Mouse (Mus musculus) lung, embryonic 16.5 days (tissue): ENCODE measurements at regions not wholly inside any gene's neighbourhood (a gene's known extent, or its start where the extent isn't known, plus 50 kb on each side); places are given as distances from the start of the nearest gene placed in this dataset.

Experiments used
- ATAC-seq: fragments of 200-750 bp; cut with Nextera tagmentation; 2 replicates; pipeline ENCODE4 v1.8.0; 2017; ENCODE audit warnings: low read depth, mild to moderate bottlenecking, moderate library complexity
- H3K27ac ChIP-seq: fragments of 300-500 bp; sonication (generic); 2 replicates; pipeline ENCODE4 v1.5.1; 2014; ENCODE audit warnings: mild to moderate bottlenecking, control low read depth, low read length
- H3K27me3 ChIP-seq: fragments of 300-500 bp; sonication (generic); 2 replicates; pipeline ENCODE4 v1.6.1; 2014; ENCODE audit warnings: low read depth, low read length, mixed read lengths; ENCODE audit not compliant: control insufficient read depth, insufficient read depth
- H3K36me3 ChIP-seq: fragments of 300-500 bp; sonication (generic); 2 replicates; pipeline ENCODE4 v1.6.1; 2014; ENCODE audit warnings: low read length; ENCODE audit not compliant: control insufficient read depth, insufficient read depth
- H3K4me1 ChIP-seq: fragments of 300-500 bp; sonication (generic); replicated peaks from 2 replicates; pipeline ENCODE4 v1.6.1; 2014; ENCODE audit warnings: low read length, mixed read lengths; ENCODE audit not compliant: control insufficient read depth, insufficient read depth
- H3K4me2 ChIP-seq: fragments of 300-500 bp; sonication (generic); 2 replicates; pipeline ENCODE4 v1.6.1; 2014; ENCODE audit warnings: low read depth, low read length, control low read depth
- H3K4me3 ChIP-seq: fragments of 300-500 bp; sonication (generic); 2 replicates; pipeline ENCODE4 v1.5.1; 2014; ENCODE audit warnings: mild to moderate bottlenecking, low read length, control low read depth
- H3K9ac ChIP-seq: fragments of 300-500 bp; sonication (generic); 2 replicates; pipeline ENCODE4 v1.6.1; 2014; ENCODE audit warnings: low read length, control low read depth
- H3K9me3 ChIP-seq: fragments of 300-500 bp; sonication (generic); 2 replicates; pipeline ENCODE4 v1.6.1; 2016; ENCODE audit warnings: low read length; ENCODE audit not compliant: control insufficient read depth
- WGBS: fragments of 180-500 bp; shearing (Covaris S2); extraction: QIAGEN DNeasy Blood & Tissue Kit; methylation state at CpG from one replicate; pipeline ENCODE4 v1.1.7; 2014; 5-methylcytosine and 5-hydroxymethylcytosine counted together

DNA sequence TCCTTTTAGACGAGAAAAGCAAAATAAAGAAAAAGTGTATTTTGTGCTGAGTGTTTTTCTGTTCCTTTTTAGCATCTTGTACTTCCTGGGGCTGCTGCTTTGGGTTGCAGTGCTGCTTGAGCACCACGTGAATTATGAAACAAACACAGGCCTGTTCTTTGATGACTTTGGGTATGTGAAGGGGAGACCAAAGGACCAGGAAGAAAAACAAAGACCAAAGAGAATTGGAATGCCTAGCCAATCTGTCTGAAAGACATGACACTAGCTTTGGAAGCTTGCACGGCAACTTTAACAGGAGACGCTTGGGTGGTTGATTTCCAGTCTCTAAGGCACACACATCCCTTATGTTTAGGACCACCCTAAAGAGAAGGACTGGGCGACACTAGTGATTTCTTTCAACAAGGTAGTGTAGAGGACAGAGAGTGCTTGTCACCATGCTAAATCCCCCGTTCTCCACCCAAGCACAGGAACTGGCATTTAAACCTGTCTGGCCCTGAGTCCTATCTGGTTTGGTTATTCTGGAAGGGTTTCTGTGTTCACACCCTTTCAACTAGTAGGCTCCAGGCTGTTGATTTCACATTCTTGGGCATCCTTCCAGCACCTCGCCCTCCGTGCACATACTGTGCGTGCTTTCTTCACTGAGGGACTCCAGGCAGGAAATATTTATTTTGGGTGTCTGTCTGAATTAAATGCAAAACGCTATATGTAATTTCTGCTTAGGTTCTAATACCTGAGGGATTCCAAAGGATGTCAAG lies 59.9 kb upstream of the Tmpo start:
- H3K9ac ChIP-seq, result peak overlapping the region; percentile 43
- ATAC-seq, result peak; percentile 92
- WGBS, result 16% methylated on average over 10 of the region's 10 CpGs
- H3K4me3 ChIP-seq, result peak overlapping the region; percentile 19; the same call in 1 of the 2 replicates
- peaks cover 44% of the 10 kb centered on the region for H3K4me1 ChIP-seq
- peak overlapping the region; percentile 43 for H3K4me2 ChIP-seq
- no peaks in the 10 kb centered on the region for H3K36me3 ChIP-seq
- H3K9me3 ChIP-seq, result no peaks in the 10 kb centered on the region
- peak overlapping the region; percentile 94 for H3K27ac ChIP-seq
- no peaks in the 10 kb centered on the region for H3K27me3 ChIP-seq

DNA sequence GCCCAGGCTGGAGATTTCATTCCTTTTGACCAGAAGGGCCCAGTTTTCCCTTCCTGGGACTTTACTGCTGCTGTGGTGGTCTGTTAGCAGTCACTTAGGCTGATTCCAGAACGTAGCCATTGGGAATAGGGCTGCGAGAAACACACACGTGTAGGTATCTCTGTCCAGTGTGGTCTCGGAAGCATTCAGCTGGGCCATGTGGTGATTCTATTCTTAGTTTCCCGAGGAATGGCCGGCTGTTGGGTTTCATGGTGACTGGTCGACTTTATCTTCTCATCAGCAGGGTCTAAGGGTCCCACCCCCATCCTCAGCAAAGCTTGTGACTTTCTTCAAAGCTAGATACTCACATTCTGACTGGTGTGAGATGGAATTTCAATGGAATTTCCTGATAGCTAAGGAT lies 59.2 kb upstream of the Tmpo start:
- Histone ChIP-seq H3K9ac (no peak overlapping the region), H3K36me3 (no peaks in the 10 kb centered on the region), H3K27me3 (no peaks in the 10 kb centered on the region), H3K27ac (peak overlapping the region; percentile 80), H3K4me3 (no peak overlapping the region), H3K4me1 (peaks cover 44% of the 10 kb centered on the region), H3K4me2 (no peak overlapping the region), H3K9me3 (no peaks in the 10 kb centered on the region)
- no peak for ATAC-seq
- WGBS, result 59% methylated on average over 7 of the region's 7 CpGs

DNA sequence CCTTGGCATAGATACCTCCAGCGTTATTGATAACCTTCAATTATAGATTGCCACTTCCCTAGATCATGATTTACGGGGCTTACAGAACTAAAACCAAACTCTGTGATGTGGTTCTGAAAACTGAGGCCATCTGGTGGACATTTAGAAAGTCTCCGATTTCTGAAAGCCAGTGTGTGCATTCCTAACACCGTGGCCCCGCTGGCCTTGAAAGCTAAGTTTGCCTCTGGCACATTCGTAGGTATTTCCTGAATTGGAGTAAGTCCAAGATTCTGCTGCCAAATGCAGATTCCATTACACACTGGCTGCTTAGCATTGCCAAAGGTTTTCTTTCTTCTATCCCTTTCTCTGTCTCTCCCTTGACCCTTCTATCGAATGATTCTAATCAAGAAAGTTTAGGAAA lies 55.7 kb upstream of the Tmpo start:
- Histone ChIP-seq H3K36me3 (no peaks in the 10 kb centered on the region), H3K4me1 (peaks cover 32% of the 10 kb centered on the region), H3K9ac (no peak overlapping the region), H3K4me3 (no peak overlapping the region), H3K4me2 (peak overlapping the region; percentile 29; the same call in 1 of the 2 replicates), H3K9me3 (no peaks in the 10 kb centered on the region), H3K27me3 (no peaks in the 10 kb centered on the region), H3K27ac (peak overlapping the region; percentile 82)
- peak; percentile 55 for ATAC-seq
- 7% methylated on average over 7 of the region's 7 CpGs for WGBS

DNA sequence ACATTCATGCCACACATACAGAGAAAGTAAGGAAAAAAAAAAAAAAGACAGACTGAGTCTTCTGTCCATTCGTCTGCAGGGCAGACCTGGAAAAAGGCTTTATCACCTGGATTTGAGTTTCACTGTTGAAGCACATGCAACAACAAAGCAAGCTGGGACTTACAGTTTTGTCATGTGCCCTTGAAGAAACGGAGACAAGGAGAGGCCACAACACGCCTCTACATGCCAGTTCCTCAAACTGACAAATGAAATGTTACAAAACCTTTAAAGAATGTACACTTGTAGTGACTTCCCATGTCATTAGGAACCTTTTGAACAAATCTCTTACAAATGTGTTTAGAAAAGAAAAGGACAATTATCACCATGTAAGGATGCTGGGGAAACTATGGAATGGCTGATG lies 53.6 kb upstream of the Tmpo start:
- Histone ChIP-seq H3K9ac (no peak overlapping the region), H3K27me3 (no peaks in the 10 kb centered on the region), H3K27ac (no peak overlapping the region), H3K4me1 (peaks cover 21% of the 10 kb centered on the region), H3K9me3 (no peaks in the 10 kb centered on the region), H3K4me3 (no peak overlapping the region), H3K4me2 (no peak overlapping the region), H3K36me3 (no peaks in the 10 kb centered on the region)
- no peak for ATAC-seq
- 56% methylated on average over 3 of the region's 3 CpGs for WGBS
